Mouse (Mus musculus): ENCODE measurements at regions not wholly inside any gene's neighbourhood (a gene's known extent, or its start where the extent isn't known, plus 50 kb on each side); places are given as distances from the start of the nearest gene placed in this dataset.

- TF ChIP-seq POLR2A (IDR thresholded peaks at IDR 0.05; ENCODE audit: borderline replicate concordance, control insufficient read depth, low read depth, low read length) = no peak
- TF ChIP-seq CTCF (IDR thresholded peaks at IDR 0.05; ENCODE audit: control insufficient read depth, insufficient read depth, low read length) = no peak
- no peak overlapping the region for H3K27ac ChIP-seq (ENCODE audit: control insufficient read depth, insufficient read depth, low read depth, low read length, poor library complexity)
- WGBS = 70% methylated on average over 8 of the region's 8 CpGs
Observed at GRCm38 (mm10) chr5:97697581-97698134, 240.8 kb upstream of the Gk2 start.

GRCm38 (mm10) chr5:97693333-97693940 is 236.6 kb upstream of the Gk2 start:
- WGBS = 73% methylated on average over 10 of the region's 10 CpGs
- H3K27ac ChIP-seq (ENCODE audit: control insufficient read depth, insufficient read depth, low read depth, low read length, poor library complexity) = no peak overlapping the region
- TF ChIP-seq POLR2A (IDR thresholded peaks at IDR 0.05; ENCODE audit: borderline replicate concordance, control insufficient read depth, low read depth, low read length) (no peak), CTCF (IDR thresholded peaks at IDR 0.05; ENCODE audit: control insufficient read depth, insufficient read depth, low read length) (no peak)
- H3K4me1 ChIP-seq (ENCODE audit: control insufficient read depth, insufficient read depth, low read length) = no peaks in the 10 kb centered on the region
- no peak overlapping the region for H3K4me3 ChIP-seq (replicated peaks; ENCODE audit: control insufficient read depth, low read depth, low read length)

More at GRCm38 (mm10) chr5:97697581-97698134, 240.8 kb upstream of the Gk2 start:
- no peaks in the 10 kb centered on the region for H3K4me1 ChIP-seq (ENCODE audit: control insufficient read depth, insufficient read depth, low read length)
- no peak overlapping the region for H3K4me3 ChIP-seq (replicated peaks; ENCODE audit: control insufficient read depth, low read depth, low read length)

GRCm38 (mm10) chr5:97685443-97685842 is 228.6 kb upstream of the Gk2 start:
- no peak overlapping the region for H3K27ac ChIP-seq (ENCODE audit: control insufficient read depth, insufficient read depth, low read depth, low read length, poor library complexity)
- no peak overlapping the region for H3K4me3 ChIP-seq (replicated peaks; ENCODE audit: control insufficient read depth, low read depth, low read length)
- no peak for TF ChIP-seq CTCF (IDR thresholded peaks at IDR 0.05; ENCODE audit: control insufficient read depth, insufficient read depth, low read length)
- TF ChIP-seq POLR2A (IDR thresholded peaks at IDR 0.05; ENCODE audit: borderline replicate concordance, control insufficient read depth, low read depth, low read length) = no peak
- no peaks in the 10 kb centered on the region for H3K4me1 ChIP-seq (ENCODE audit: control insufficient read depth, insufficient read depth, low read length)

- no peak for TF ChIP-seq CTCF (IDR thresholded peaks at IDR 0.05; ENCODE audit: control insufficient read depth, insufficient read depth, low read length)
- TF ChIP-seq POLR2A (IDR thresholded peaks at IDR 0.05; ENCODE audit: borderline replicate concordance, control insufficient read depth, low read depth, low read length) = no peak
- H3K4me3 ChIP-seq (replicated peaks; ENCODE audit: control insufficient read depth, low read depth, low read length) = no peak overlapping the region
- 52% methylated on average over 4 of the region's 4 CpGs for WGBS
- no peaks in the 10 kb centered on the region for H3K4me1 ChIP-seq (ENCODE audit: control insufficient read depth, insufficient read depth, low read length)
- H3K27ac ChIP-seq (ENCODE audit: control insufficient read depth, insufficient read depth, low read depth, low read length, poor library complexity) = no peak overlapping the region
Observed at GRCm38 (mm10) chr5:97684592-97685258, 227.9 kb upstream of the Gk2 start.

- WGBS = 77% methylated on average over 3 of the region's 3 CpGs
- no peaks in the 10 kb centered on the region for H3K4me1 ChIP-seq (ENCODE audit: control insufficient read depth, insufficient read depth, low read length)
- H3K27ac ChIP-seq (ENCODE audit: control insufficient read depth, insufficient read depth, low read depth, low read length, poor library complexity) = no peak overlapping the region
- no peak for TF ChIP-seq CTCF (IDR thresholded peaks at IDR 0.05; ENCODE audit: control insufficient read depth, insufficient read depth, low read length)
- TF ChIP-seq POLR2A (IDR thresholded peaks at IDR 0.05; ENCODE audit: borderline replicate concordance, control insufficient read depth, low read depth, low read length) = no peak
- no peak overlapping the region for H3K4me3 ChIP-seq (replicated peaks; ENCODE audit: control insufficient read depth, low read depth, low read length)
Observed at GRCm38 (mm10) chr5:97669726-97670125, 212.9 kb upstream of the Gk2 start.

- Histone ChIP-seq H3K27ac (ENCODE audit: control insufficient read depth, insufficient read depth, low read depth, low read length, poor library complexity) (no peak overlapping the region), H3K4me3 (replicated peaks; ENCODE audit: control insufficient read depth, low read depth, low read length) (no peak overlapping the region), H3K4me1 (ENCODE audit: control insufficient read depth, insufficient read depth, low read length) (no peaks in the 10 kb centered on the region)
- TF ChIP-seq CTCF (IDR thresholded peaks at IDR 0.05; ENCODE audit: control insufficient read depth, insufficient read depth, low read length) = no peak
- no peak for TF ChIP-seq POLR2A (IDR thresholded peaks at IDR 0.05; ENCODE audit: borderline replicate concordance, control insufficient read depth, low read depth, low read length)
- 79% methylated on average over 12 of the region's 12 CpGs for WGBS
Observed at GRCm38 (mm10) chr5:97656167-97656924, 199.5 kb upstream of the Gk2 start.

- WGBS = 89% methylated on average over 6 of the region's 6 CpGs
- Histone ChIP-seq H3K4me1 (ENCODE audit: control insufficient read depth, insufficient read depth, low read length) (no peaks in the 10 kb centered on the region), H3K4me3 (replicated peaks; ENCODE audit: control insufficient read depth, low read depth, low read length) (no peak overlapping the region), H3K27ac (ENCODE audit: control insufficient read depth, insufficient read depth, low read depth, low read length, poor library complexity) (no peak overlapping the region)
- no peak for TF ChIP-seq POLR2A (IDR thresholded peaks at IDR 0.05; ENCODE audit: borderline replicate concordance, control insufficient read depth, low read depth, low read length)
- no peak for TF ChIP-seq CTCF (IDR thresholded peaks at IDR 0.05; ENCODE audit: control insufficient read depth, insufficient read depth, low read length)
Observed at GRCm38 (mm10) chr5:97655266-97655665, 198.4 kb upstream of the Gk2 start.

- no peak for TF ChIP-seq POLR2A (IDR thresholded peaks at IDR 0.05; ENCODE audit: borderline replicate concordance, control insufficient read depth, low read depth, low read length)
- TF ChIP-seq CTCF (IDR thresholded peaks at IDR 0.05; ENCODE audit: control insufficient read depth, insufficient read depth, low read length) = no peak
- H3K4me3 ChIP-seq (replicated peaks; ENCODE audit: control insufficient read depth, low read depth, low read length) = no peak overlapping the region
- no peak overlapping the region for H3K27ac ChIP-seq (ENCODE audit: control insufficient read depth, insufficient read depth, low read depth, low read length, poor library complexity)
- WGBS = 63% methylated on average over 12 of the region's 12 CpGs
- no peaks in the 10 kb centered on the region for H3K4me1 ChIP-seq (ENCODE audit: control insufficient read depth, insufficient read depth, low read length)
Observed at GRCm38 (mm10) chr5:97654414-97654813, 197.6 kb upstream of the Gk2 start.

All from bone marrow, adult 2 months (tissue).